In genomic region chr19:55254513-55255016, GRCm38 (mm10) we compare ENCODE assay signal across 8 mouse cellular contexts. TPM values are rescaled to one million over a fixed set of nuclear protein-coding genes. Genes with fewer than 3 reads are reported as not detected.
A peak's percentile ranks its signal among the peaks of the same experiment; 100 is the strongest.
DNase-seq lines count a peak whose midpoint lies in the region; ATAC-seq and TF ChIP-seq lines count a peak whose summit lies in the region.

No protein-coding gene starts in this region.

- no peak for DNase-seq in heart, adult 18-20 months
- DNase-seq in cerebellum, postnatal 10 days, result peak; percentile 54 to 68
- DNase-seq in heart, postnatal 4 days, result peak; percentile 26
- DNase-seq in limb, embryonic 14.5 days (ENCODE audit: low spot score), result peak; percentile 59
- DNase-seq in ovary, postnatal 14 days (ENCODE audit: low spot score), result no peak

- H3K27ac ChIP-seq in heart, embryonic 14.5 days (replicated peaks in 1 of 2; ENCODE audit: control insufficient read depth in 1 of 2, insufficient read depth in 1 of 2, low read depth in 2 of 2, low read length in 2 of 2), result peak overlapping the region in 1 of 2 experiments; percentile 85; a peak in 2 of 4 replicates
- no peak overlapping the region for H3K27ac ChIP-seq in limb, embryonic 14.5 days (replicated peaks; ENCODE audit: low read depth, low read length)
- H3K27ac ChIP-seq in neural tube, embryonic 12.5 days, result no peak overlapping the region

- no peak for ATAC-seq in heart, embryonic 14.5 days (ENCODE audit: insufficient number of reproducible peaks, insufficient read depth, low FRiP score, low read depth)
- 0 out of 2 replicates have a peak, but pooled peaks have one; percentile 24 for ATAC-seq in limb, embryonic 14.5 days (ENCODE audit: low FRiP score, low read depth)
- peak; percentile 64; the same call in 1 of the 2 replicates for ATAC-seq in neural tube, embryonic 12.5 days (ENCODE audit: low FRiP score, low read depth)

- 12% methylated on average over 5 of the region's 5 CpGs for WGBS in heart, embryonic 14.5 days
- 12% methylated on average over 5 of the region's 5 CpGs for WGBS in limb, embryonic 14.5 days
- 14% methylated on average over 5 of the region's 5 CpGs for WGBS in neural tube, embryonic 12.5 days

- TF ChIP-seq CTCF in E14TG2a.4 (conservative IDR thresholded peaks at IDR 0.05; ENCODE audit: low read length), result no peak

- H3K4me2 ChIP-seq in heart, embryonic 14.5 days (ENCODE audit: low read length), result peak overlapping the region; percentile 92
- peak overlapping the region; percentile 70 for H3K4me2 ChIP-seq in limb, embryonic 14.5 days (replicated peaks; ENCODE audit: low read depth, low read length, severe bottlenecking)
- peak overlapping the region; percentile 96 for H3K4me2 ChIP-seq in neural tube, embryonic 12.5 days (replicated peaks)

- H3K36me3 ChIP-seq in heart, embryonic 14.5 days (ENCODE audit: control insufficient read depth, insufficient read depth, low read length), result no peaks in the 10 kb centered on the region
- H3K36me3 ChIP-seq in E14TG2a.4 (ENCODE audit: insufficient read depth, low read length), result no peaks in the 10 kb centered on the region
- H3K36me3 ChIP-seq in limb, embryonic 14.5 days (ENCODE audit: control insufficient read depth, insufficient read depth, low read length), result no peaks in the 10 kb centered on the region
- no peaks in the 10 kb centered on the region for H3K36me3 ChIP-seq in neural tube, embryonic 12.5 days

- no peak for TF ChIP-seq POLR2A in limb, embryonic 14.5 days (IDR thresholded peaks at IDR 0.05; ENCODE audit: borderline replicate concordance, extremely low read depth, insufficient read depth, insufficient read length)

- no peaks in the 10 kb centered on the region for H3K9me3 ChIP-seq in heart, embryonic 14.5 days (ENCODE audit: control insufficient read depth, low read length)
- peaks cover 8% of the 10 kb centered on the region for H3K9me3 ChIP-seq in E14TG2a.4 (ENCODE audit: low read length)
- H3K9me3 ChIP-seq in limb, embryonic 14.5 days (ENCODE audit: control insufficient read depth, low read length), result no peaks in the 10 kb centered on the region
- H3K9me3 ChIP-seq in neural tube, embryonic 12.5 days, result no peaks in the 10 kb centered on the region

- H3K4me1 ChIP-seq in heart, embryonic 14.5 days (ENCODE audit: control insufficient read depth in 2 of 2, insufficient read depth in 2 of 2, low read length in 2 of 2), result peaks cover 3 to 19% of the 10 kb centered on the region in 2 experiments; a peak in 3 of 4 replicates
- H3K4me1 ChIP-seq in E14TG2a.4 (replicated peaks; ENCODE audit: low read depth, low read length), result peaks cover 62% of the 10 kb centered on the region
- H3K4me1 ChIP-seq in limb, embryonic 14.5 days (ENCODE audit: control insufficient read depth, insufficient read depth, low read length), result 0 out of 2 replicates have a peak, but pooled peaks cover 5% of the 10 kb centered on the region
- peaks cover 12% of the 10 kb centered on the region for H3K4me1 ChIP-seq in neural tube, embryonic 12.5 days

- H3K9ac ChIP-seq in heart, embryonic 14.5 days (ENCODE audit: low read length), result peak overlapping the region; percentile 82
- H3K9ac ChIP-seq in limb, embryonic 14.5 days (ENCODE audit: low read depth, low read length, severe bottlenecking), result peak overlapping the region; percentile 55
- H3K9ac ChIP-seq in neural tube, embryonic 12.5 days, result peak overlapping the region; percentile 69

- H3K4me3 ChIP-seq in heart, embryonic 14.5 days (ENCODE audit: control insufficient read depth in 1 of 2, insufficient read depth in 1 of 2, low read depth in 1 of 2, low read length in 2 of 2), result peak overlapping the region; percentile 68 to 76
- peak overlapping the region; percentile 81 for H3K4me3 ChIP-seq in E14TG2a.4 (replicated peaks; ENCODE audit: low read length)
- H3K4me3 ChIP-seq in limb, embryonic 14.5 days (replicated peaks; ENCODE audit: low read length), result peak overlapping the region; percentile 54
- peak overlapping the region; percentile 53 for H3K4me3 ChIP-seq in neural tube, embryonic 12.5 days

- no peaks in the 10 kb centered on the region for H3K27me3 ChIP-seq in heart, embryonic 14.5 days (ENCODE audit: control insufficient read depth, insufficient read depth, low read length)
- peaks cover 13% of the 10 kb centered on the region; the same call in 1 of the 2 replicates for H3K27me3 ChIP-seq in E14TG2a.4 (ENCODE audit: insufficient read depth, low read length)
- H3K27me3 ChIP-seq in limb, embryonic 14.5 days (ENCODE audit: control insufficient read depth, insufficient read depth, low read length), result no peaks in the 10 kb centered on the region
- no peaks in the 10 kb centered on the region for H3K27me3 ChIP-seq in neural tube, embryonic 12.5 days (replicated peaks)

RNA-seq across cellular contexts. Expression of gene Acsl5, which starts 2.8 kb away (rescaled TPM):
- polyA plus RNA-seq in heart, embryonic 14.5 days (2014; fragmentation: Nextera tagmentation; extraction: Ambion mirVana), result 30.7 and 31.6 TPM in 2 replicates
- total RNA-seq in heart, adult 18-20 months (2021), result 10 to 100 TPM; 11.7 to 33.6 TPM
- 10 to 100 TPM; 17.6 to 20.1 TPM for total RNA-seq in heart, postnatal 4 days (2021)
- polyA plus RNA-seq in limb, embryonic 14.5 days (2012; rRNA removed), result 8.5 and 13.6 TPM in 2 replicates
- polyA plus RNA-seq in limb, embryonic 14.5 days (2014; fragmentation: Nextera tagmentation; extraction: Ambion mirVana), result 32.1 and 42.8 TPM in 2 replicates
- 17.4 and 20.3 TPM in 2 replicates for polyA plus RNA-seq in neural tube, embryonic 12.5 days (2016; fragmentation: Nextera tagmentation; extraction: Ambion mirVana)

RNA-seq across cellular contexts. Expression of gene Gucy2g, which starts 13.5 kb away (rescaled TPM):
- polyA plus RNA-seq in heart, embryonic 14.5 days (2014; fragmentation: Nextera tagmentation; extraction: Ambion mirVana), result not detected in 2 replicates
- total RNA-seq in heart, adult 18-20 months (2021), result under 1 TPM in 1 of 2 experiments, not detected in 1; 0.10 TPM
- total RNA-seq in heart, postnatal 4 days (2021), result not detected
- polyA plus RNA-seq in limb, embryonic 14.5 days (2012; rRNA removed), result 0.11 and 0.13 TPM in 2 replicates
- polyA plus RNA-seq in limb, embryonic 14.5 days (2014; fragmentation: Nextera tagmentation; extraction: Ambion mirVana), result 0.04 TPM in 1 of 2 replicates, not detected in the other
- polyA plus RNA-seq in neural tube, embryonic 12.5 days (2016; fragmentation: Nextera tagmentation; extraction: Ambion mirVana), result not detected in 2 replicates

Comparison
In these comparisons a context has a peak if more than half of its experiments do, and no peak if none do; other contexts are left out.
1. DNase-seq: peak in cerebellum, postnatal 10 days (2 of 2), heart, postnatal 4 days (single experiment) and limb, embryonic 14.5 days (single experiment); none in heart, adult 18-20 months (0 of 2) and ovary, postnatal 14 days (single experiment).
2. Peak in every context shown above with its lines, with median percentiles within 50 percentile points of each other: H3K4me2 ChIP-seq, H3K4me3 ChIP-seq and H3K9ac ChIP-seq.